8 mouse cellular contexts compared by ENCODE assay signal in the genomic region with DNA sequence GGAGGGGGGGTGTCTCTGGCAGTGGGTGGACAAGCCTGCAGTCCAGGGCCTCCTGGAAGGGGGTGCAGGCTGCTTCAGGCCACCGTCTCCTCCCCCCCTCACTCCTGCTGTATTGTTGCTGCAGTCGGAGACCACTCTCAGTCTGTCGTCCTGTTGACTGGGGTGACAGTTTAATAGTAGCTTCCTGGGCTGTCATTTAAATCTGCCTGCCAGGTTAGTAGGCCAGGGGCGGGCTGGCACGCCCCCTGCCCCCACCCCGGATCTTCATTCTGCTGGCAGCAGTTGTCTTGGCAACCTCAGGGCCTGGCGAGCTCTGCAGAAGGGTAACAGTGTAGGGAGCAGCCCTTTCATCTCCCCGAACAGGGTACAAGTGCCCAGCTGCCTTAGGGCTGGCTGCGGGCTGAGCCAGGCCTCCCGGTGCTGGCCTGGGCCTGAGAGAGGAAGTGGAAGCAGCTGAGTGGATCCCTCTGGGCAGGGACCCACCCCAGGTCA. TPM values are rescaled to one million over a fixed set of nuclear protein-coding genes. Genes with fewer than 3 reads are reported as not detected.
DNase-seq lines count a peak whose midpoint lies in the region; ATAC-seq and TF ChIP-seq lines count a peak whose summit lies in the region.

No protein-coding gene starts in this region.

- H3K9ac ChIP-seq in lung, embryonic 14.5 days, result no peak overlapping the region
- no peak overlapping the region for H3K9ac ChIP-seq in embryonic facial prominence, embryonic 15.5 days
- no peak overlapping the region for H3K9ac ChIP-seq in intestine, embryonic 15.5 days
- peak overlapping the region; percentile 34; the same call in 1 of the 2 replicates for H3K9ac ChIP-seq in neural tube, embryonic 14.5 days (replicated peaks; ENCODE audit: low read depth, low read length)

- H3K4me1 ChIP-seq in lung, embryonic 14.5 days (ENCODE audit: insufficient read depth), result peaks cover 9% of the 10 kb centered on the region; the same call in 1 of the 2 replicates
- H3K4me1 ChIP-seq in embryonic facial prominence, embryonic 15.5 days, result peaks cover 36% of the 10 kb centered on the region
- peaks cover 17% of the 10 kb centered on the region for H3K4me1 ChIP-seq in intestine, embryonic 15.5 days (replicated peaks)
- peaks cover 91% of the 10 kb centered on the region for H3K4me1 ChIP-seq in neural tube, embryonic 14.5 days (ENCODE audit: control insufficient read depth, insufficient read depth, low read length)

- TF ChIP-seq CTCF in lung, embryonic 14.5 days (IDR thresholded peaks at IDR 0.05; ENCODE audit: low read depth), result no peak

- no peak overlapping the region for H3K4me3 ChIP-seq in lung, embryonic 14.5 days (ENCODE audit: low read depth, low read length)
- H3K4me3 ChIP-seq in embryonic facial prominence, embryonic 15.5 days (replicated peaks), result no peak overlapping the region
- H3K4me3 ChIP-seq in intestine, embryonic 15.5 days (replicated peaks), result no peak overlapping the region
- H3K4me3 ChIP-seq in neural tube, embryonic 14.5 days (ENCODE audit: low read depth, low read length), result no peak overlapping the region

- H3K4me2 ChIP-seq in lung, embryonic 14.5 days, result no peak overlapping the region
- no peak overlapping the region for H3K4me2 ChIP-seq in embryonic facial prominence, embryonic 15.5 days (replicated peaks)
- H3K4me2 ChIP-seq in intestine, embryonic 15.5 days (replicated peaks), result no peak overlapping the region
- H3K4me2 ChIP-seq in neural tube, embryonic 14.5 days (ENCODE audit: low read depth, low read length), result no peak overlapping the region

- no peak overlapping the region for H3K27ac ChIP-seq in lung, embryonic 14.5 days (ENCODE audit: low read depth)
- no peak overlapping the region for H3K27ac ChIP-seq in embryonic facial prominence, embryonic 15.5 days (replicated peaks)
- H3K27ac ChIP-seq in intestine, embryonic 15.5 days, result no peak overlapping the region
- H3K27ac ChIP-seq in neural tube, embryonic 14.5 days (ENCODE audit: low read depth, low read length), result peak overlapping the region; percentile 74

- H3K9me3 ChIP-seq in lung, embryonic 14.5 days (ENCODE audit: low read depth, low read length), result no peaks in the 10 kb centered on the region
- no peaks in the 10 kb centered on the region for H3K9me3 ChIP-seq in embryonic facial prominence, embryonic 15.5 days (replicated peaks)
- H3K9me3 ChIP-seq in intestine, embryonic 15.5 days, result no peaks in the 10 kb centered on the region
- no peaks in the 10 kb centered on the region for H3K9me3 ChIP-seq in neural tube, embryonic 14.5 days (ENCODE audit: control insufficient read depth, low read length)

- ATAC-seq in lung, embryonic 14.5 days (ENCODE audit: insufficient read depth), result peak; percentile 53; the same call in 1 of the 2 replicates
- peak; percentile 27; the same call in 1 of the 2 replicates for ATAC-seq in embryonic facial prominence, embryonic 15.5 days (ENCODE audit: insufficient number of reproducible peaks, low FRiP score, low TSS enrichment, low read depth)
- peak; percentile 67; the same call in 1 of the 2 replicates for ATAC-seq in intestine, embryonic 15.5 days
- peak; percentile 76 for ATAC-seq in neural tube, embryonic 14.5 days (ENCODE audit: low read depth)
- ATAC-seq in CD4-positive, CD25-positive, alpha-beta regulatory T cell, adult 4 months, result no peak

- no peaks in the 10 kb centered on the region for H3K27me3 ChIP-seq in lung, embryonic 14.5 days (ENCODE audit: insufficient read depth, low read length)
- H3K27me3 ChIP-seq in embryonic facial prominence, embryonic 15.5 days, result no peaks in the 10 kb centered on the region
- H3K27me3 ChIP-seq in intestine, embryonic 15.5 days (replicated peaks), result no peaks in the 10 kb centered on the region
- H3K27me3 ChIP-seq in neural tube, embryonic 14.5 days (ENCODE audit: control insufficient read depth, insufficient read depth, low read length), result no peaks in the 10 kb centered on the region

- H3K36me3 ChIP-seq in lung, embryonic 14.5 days (ENCODE audit: insufficient read depth), result no peaks in the 10 kb centered on the region
- no peaks in the 10 kb centered on the region for H3K36me3 ChIP-seq in embryonic facial prominence, embryonic 15.5 days
- no peaks in the 10 kb centered on the region for H3K36me3 ChIP-seq in intestine, embryonic 15.5 days
- H3K36me3 ChIP-seq in neural tube, embryonic 14.5 days (ENCODE audit: control insufficient read depth, insufficient read depth, low read length), result no peaks in the 10 kb centered on the region

- DNase-seq in lung, embryonic 14.5 days, result no peak
- DNase-seq in lung, postnatal 36 days, result no peak
- DNase-seq in yolk sac, embryonic 10.5 days (ENCODE audit: low spot score), result no peak
- DNase-seq in kidney, postnatal 14 days, result no peak

- WGBS in lung, embryonic 14.5 days, result 26% methylated on average over 10 of the region's 10 CpGs
- WGBS in embryonic facial prominence, embryonic 15.5 days, result 24% methylated on average over 10 of the region's 10 CpGs
- 41% methylated on average over 10 of the region's 10 CpGs for WGBS in intestine, embryonic 15.5 days
- WGBS in neural tube, embryonic 14.5 days, result 6% methylated on average over 10 of the region's 10 CpGs

RNA-seq across cellular contexts. Expression of gene Lrp8, which starts 26.7 kb away (rescaled TPM):
- 1.2 and 1.9 TPM in 2 replicates for polyA plus RNA-seq in lung, embryonic 14.5 days (2014; fragmentation: Nextera tagmentation; extraction: Ambion mirVana)
- 3.5 and 3.9 TPM in 2 replicates for polyA plus RNA-seq in embryonic facial prominence, embryonic 15.5 days (2015; fragmentation: Nextera tagmentation; extraction: Ambion mirVana)
- polyA plus RNA-seq in intestine, embryonic 15.5 days (2015; fragmentation: Nextera tagmentation; extraction: Ambion mirVana), result 3.4 and 4.2 TPM in 2 replicates
- polyA plus RNA-seq in neural tube, embryonic 14.5 days (2014; fragmentation: Nextera tagmentation; extraction: Ambion mirVana), result 71.4 and 77.5 TPM in 2 replicates
- polyA plus RNA-seq in CD4-positive, CD25-positive, alpha-beta regulatory T cell, adult 4 months (2017; shearing (Covaris generic)), result under 1 TPM; 0.94 to 0.96 TPM

RNA-seq across cellular contexts. Expression of gene Magoh, which starts 50.8 kb away (rescaled TPM):
- polyA plus RNA-seq in lung, embryonic 14.5 days (2014; fragmentation: Nextera tagmentation; extraction: Ambion mirVana), result 219 and 232 TPM in 2 replicates
- 160 and 167 TPM in 2 replicates for polyA plus RNA-seq in embryonic facial prominence, embryonic 15.5 days (2015; fragmentation: Nextera tagmentation; extraction: Ambion mirVana)
- 160 and 194 TPM in 2 replicates for polyA plus RNA-seq in intestine, embryonic 15.5 days (2015; fragmentation: Nextera tagmentation; extraction: Ambion mirVana)
- 104 and 120 TPM in 2 replicates for polyA plus RNA-seq in neural tube, embryonic 14.5 days (2014; fragmentation: Nextera tagmentation; extraction: Ambion mirVana)
- polyA plus RNA-seq in CD4-positive, CD25-positive, alpha-beta regulatory T cell, adult 4 months (2017; shearing (Covaris generic)), result 100 to 1,000 TPM; 109 to 118 TPM

Comparison
In these comparisons a context has a peak if more than half of its experiments do, and no peak if none do; other contexts are left out.
1. RNA of gene Lrp8, which starts 26.7 kb away (polyA plus RNA-seq): 71.4 to 77.5 TPM in neural tube, embryonic 14.5 days; 3.5 to 3.9 TPM in embryonic facial prominence, embryonic 15.5 days, 3.4 to 4.2 TPM in intestine, embryonic 15.5 days, 1.2 to 1.9 TPM in lung, embryonic 14.5 days and 0.94 to 0.96 TPM in CD4-positive, CD25-positive, alpha-beta regulatory T cell, adult 4 months; every median in the first group is over 10 times any median in the second.